Mouse (Mus musculus) lung, postnatal 0 days (tissue): ENCODE results near the gene Rhbdf2. TPM values are rescaled to one million over a fixed set of nuclear protein-coding genes. Genes with fewer than 3 reads are reported as not detected.
"Not testable (repeated sequence)": the region's sequence is repeated elsewhere in the genome, so short reads cannot be mapped to it uniquely, and the experiment has no call there.

Source experiments
- ATAC-seq: fragments of 200-750 bp; cut with Nextera tagmentation; 2 replicates; pipeline ENCODE4 v1.8.0; 2017; ENCODE audit warnings: moderate library complexity
- DNase-seq: peaks from one replicate; pipeline ENCODE4 v3.0.0-alpha.2; 2016; ENCODE audit warnings: low spot score
- H3K27ac ChIP-seq: fragments of 300-500 bp; sonication (generic); 2 replicates; pipeline ENCODE4 v1.5.1; 2014; ENCODE audit warnings: antibody characterized with exemption, mild to moderate bottlenecking, low read length, mixed read lengths
- H3K27me3 ChIP-seq: fragments of 300-500 bp; sonication (generic); replicated peaks from 2 replicates; pipeline ENCODE4 v1.6.1; 2014; ENCODE audit warnings: low read length, mixed read lengths; ENCODE audit not compliant: insufficient read depth
- H3K36me3 ChIP-seq: fragments of 300-500 bp; sonication (generic); 2 replicates; pipeline ENCODE4 v1.6.1; 2014; ENCODE audit warnings: low read length, mixed read lengths; ENCODE audit not compliant: insufficient read depth
- H3K4me1 ChIP-seq: fragments of 300-500 bp; sonication (generic); 2 replicates; pipeline ENCODE4 v1.6.1; 2014; ENCODE audit warnings: antibody characterized with exemption, low read depth, low read length, mixed read lengths; ENCODE audit not compliant: insufficient read depth
- H3K4me2 ChIP-seq: fragments of 300-500 bp; sonication (generic); replicated peaks from 2 replicates; pipeline ENCODE4 v1.6.1; 2014; ENCODE audit warnings: low read depth, mild to moderate bottlenecking, low read length, moderate library complexity, mixed read lengths
- H3K4me3 ChIP-seq: fragments of 300-500 bp; sonication (generic); 2 replicates; pipeline ENCODE4 v1.5.1; 2014; ENCODE audit warnings: low read depth, low read length
- H3K9ac ChIP-seq: fragments of 300-500 bp; sonication (generic); replicated peaks from 2 replicates; pipeline ENCODE4 v1.6.1; 2014; ENCODE audit warnings: low read depth, mild to moderate bottlenecking
- H3K9me3 ChIP-seq: fragments of 300-500 bp; sonication (generic); 2 replicates; pipeline ENCODE4 v1.6.1; 2016; ENCODE audit warnings: low read length, mixed read lengths
- CTCF ChIP-seq: IDR thresholded peaks from 2 replicates; pipeline ENCODE4 v1.5.1; 2016; ENCODE audit warnings: antibody characterized with exemption, mild to moderate bottlenecking
- EP300 ChIP-seq: IDR thresholded peaks from 2 replicates; pipeline ENCODE4 v1.6.1; 2016; ENCODE audit warnings: antibody characterized with exemption, mild to moderate bottlenecking, control low read depth
- WGBS: fragments of 180-500 bp; shearing (Covaris S2); extraction: QIAGEN DNeasy Blood & Tissue Kit; methylation state at CpG from one replicate; pipeline ENCODE4 v1.1.7; 2014; 5-methylcytosine and 5-hydroxymethylcytosine counted together
- polyA plus RNA-seq: library from polyadenylated mRNA; unstranded; fragments of >200 nt; fragmentation: Nextera tagmentation; extraction: Ambion mirVana; gene quantifications from 2 replicates; pipeline ENCODE4 v1.2.1, GENCODE M21; 2015

Rhbdf2 gene
- polyA plus RNA-seq, 1 experiment from 2014 or later: 23.5 TPM

- Histone ChIP-seq H3K4me1 (peaks cover 5% of the 10 kb centered on the region; the same call in 1 of the 2 replicates), H3K27me3 (no peaks in the 10 kb centered on the region), H3K9me3 (no peaks in the 10 kb centered on the region), H3K27ac (no peak overlapping the region), H3K36me3 (no peaks in the 10 kb centered on the region), H3K9ac (no peak overlapping the region), H3K4me3 (no peak overlapping the region), H3K4me2 (no peak overlapping the region)
- DNase-seq (peak; percentile 57), ATAC-seq (no peak)
- TF ChIP-seq CTCF (peak; percentile 73), EP300 (no peak)
- 54% methylated on average over 5 of the region's 5 CpGs for WGBS
Observed at GRCm38 (mm10) chr11:116641168-116641567, 14.3 kb upstream of the Rhbdf2 start.

GRCm38 (mm10) chr11:116636607-116637006 lies 9.8 kb upstream of the Rhbdf2 start:
- not testable (repeated sequence) for H3K27ac ChIP-seq, H3K4me1 ChIP-seq, DNase-seq, H3K4me3 ChIP-seq, H3K9ac ChIP-seq, H3K4me2 ChIP-seq, H3K27me3 ChIP-seq, ATAC-seq, H3K9me3 ChIP-seq, H3K36me3 ChIP-seq
- 65% methylated on average over 8 of the region's 8 CpGs for WGBS
- TF ChIP-seq CTCF: peak; percentile 43

- TF ChIP-seq CTCF (no peak), EP300 (no peak)
Observed at GRCm38 (mm10) chr11:116632962-116633361, 6.1 kb upstream of the Rhbdf2 start.

GRCm38 (mm10) chr11:116630171-116630965 lies 3.5 kb upstream of the Rhbdf2 start:
- ATAC-seq (no peak), DNase-seq (no peak)
- Histone ChIP-seq H3K4me3 (no peak overlapping the region), H3K27me3 (no peaks in the 10 kb centered on the region), H3K9me3 (no peaks in the 10 kb centered on the region), H3K27ac (no peak overlapping the region), H3K4me1 (no peaks in the 10 kb centered on the region), H3K9ac (no peak overlapping the region), H3K36me3 (no peaks in the 10 kb centered on the region), H3K4me2 (no peak overlapping the region)
- TF ChIP-seq EP300 (no peak), CTCF (no peak)
- WGBS: 42% methylated on average over 12 of the region's 12 CpGs

More at GRCm38 (mm10) chr11:116632962-116633361, 6.1 kb upstream of the Rhbdf2 start:
- Histone ChIP-seq H3K9me3 (no peaks in the 10 kb centered on the region), H3K4me3 (no peak overlapping the region), H3K36me3 (no peaks in the 10 kb centered on the region), H3K4me2 (no peak overlapping the region), H3K27me3 (no peaks in the 10 kb centered on the region), H3K9ac (no peak overlapping the region), H3K27ac (peak overlapping the region; percentile 73), H3K4me1 (no peaks in the 10 kb centered on the region)
- peak; percentile 89 for DNase-seq
- ATAC-seq: peak; percentile 86
- WGBS: 41% methylated on average over 10 of the region's 10 CpGs

GRCm38 (mm10) chr11:116629472-116629871 lies 2.7 kb upstream of the Rhbdf2 start:
- H3K9me3 ChIP-seq: no peaks in the 10 kb centered on the region
- no peak for TF ChIP-seq EP300
- TF ChIP-seq CTCF: no peak
- no peak for DNase-seq
- 84% methylated on average over 6 of the region's 6 CpGs for WGBS
- ATAC-seq: no peak
- H3K36me3 ChIP-seq: no peaks in the 10 kb centered on the region
- no peaks in the 10 kb centered on the region for H3K27me3 ChIP-seq
- H3K9ac ChIP-seq: no peak overlapping the region
- no peak overlapping the region for H3K27ac ChIP-seq
- no peak overlapping the region for H3K4me2 ChIP-seq
- H3K4me3 ChIP-seq: no peak overlapping the region
- peaks cover 2% of the 10 kb centered on the region; the same call in 1 of the 2 replicates for H3K4me1 ChIP-seq

- peak; percentile 91 for DNase-seq
- Histone ChIP-seq H3K4me3 (no peak overlapping the region), H3K36me3 (no peaks in the 10 kb centered on the region), H3K4me1 (peaks cover 3% of the 10 kb centered on the region; the same call in 1 of the 2 replicates), H3K9ac (no peak overlapping the region), H3K27me3 (no peaks in the 10 kb centered on the region), H3K4me2 (no peak overlapping the region), H3K9me3 (no peaks in the 10 kb centered on the region), H3K27ac (no peak overlapping the region)
- peak; percentile 18 for ATAC-seq
- 51% methylated on average over 9 of the region's 9 CpGs for WGBS
- TF ChIP-seq CTCF (peak; percentile 99), EP300 (no peak)
Observed at GRCm38 (mm10) chr11:116628712-116629111, 1.9 kb upstream of the Rhbdf2 start.
